Mouse (Mus musculus) right cerebral cortex, postnatal 10 days (tissue): ENCODE measurements around the gene Zfp989.
"Not testable (repeated sequence)": the region's sequence is repeated elsewhere in the genome, so short reads cannot be mapped to it uniquely, and the experiment has no call there.

Experiments used
- DNase-seq, 2 experiments: peaks; one replicate each; pipeline ENCODE4 v3.0.0; 2021; ENCODE audit warnings: low spot score in 2 of 2

Gene Zfp989

DNA sequence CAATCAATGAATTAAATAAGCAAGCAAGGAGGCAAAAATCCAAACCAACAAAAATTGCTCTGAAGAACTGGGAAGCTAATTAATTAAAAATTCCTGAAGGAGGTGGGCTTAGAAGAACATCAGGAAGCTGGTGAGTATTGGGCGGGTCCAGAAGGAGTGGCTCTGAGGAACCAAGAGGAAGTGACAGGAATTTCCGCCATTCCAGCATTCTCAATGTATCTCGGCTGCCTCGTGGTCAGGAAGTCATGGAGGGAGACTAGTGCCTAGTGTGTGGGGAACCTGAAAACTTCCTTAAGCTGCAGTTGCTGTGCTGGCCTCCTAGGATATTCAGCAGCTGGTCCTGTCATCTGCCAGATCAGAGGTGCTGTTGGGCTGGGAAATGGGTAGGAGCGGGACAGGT lies at the start of gene Zfp989:
Gene Zfp989, plus strand, starts transcription at position 220 of the 400 bp plus-strand sequence.
- not testable (repeated sequence) for DNase-seq

DNA sequence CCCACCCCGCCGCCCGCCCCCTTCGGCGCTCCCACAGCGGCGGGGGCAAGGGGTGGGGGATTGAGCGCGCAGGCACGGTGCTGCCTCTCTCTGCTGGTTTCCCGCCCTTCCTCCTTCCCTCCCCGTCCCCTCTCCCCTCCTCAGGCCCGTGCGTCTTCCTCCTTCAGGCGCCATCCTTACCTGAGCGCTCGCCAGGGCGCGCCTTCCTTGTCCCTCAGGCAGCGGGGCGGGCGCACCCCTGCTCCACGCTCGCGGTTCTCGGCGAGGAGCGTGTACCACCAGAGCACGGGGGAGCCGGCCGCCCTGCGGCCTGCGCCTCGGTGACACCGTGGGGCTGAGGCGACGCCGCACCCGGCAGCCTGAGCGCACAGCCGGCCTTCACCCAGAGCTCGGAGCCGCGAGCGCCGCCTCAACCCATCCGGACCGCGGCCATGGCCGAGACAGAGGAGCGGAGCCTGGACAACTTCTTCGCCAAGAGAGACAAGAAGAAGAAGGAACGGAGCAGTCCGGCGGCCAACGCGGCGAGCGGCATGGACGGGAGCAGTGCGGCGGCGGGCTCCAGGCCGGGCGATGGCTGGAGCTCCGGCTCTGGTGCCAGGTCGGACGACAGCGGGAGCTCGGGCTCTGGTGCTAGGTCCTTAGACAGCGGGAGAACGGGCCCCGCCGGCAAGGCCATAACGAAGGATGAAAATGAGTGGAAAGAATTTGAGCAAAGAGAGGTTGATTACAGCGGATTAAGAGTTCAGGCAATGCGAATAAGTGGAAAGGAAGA lies 39.3 kb upstream of the Zfp989 start:
- DNase-seq: no peak

DNA sequence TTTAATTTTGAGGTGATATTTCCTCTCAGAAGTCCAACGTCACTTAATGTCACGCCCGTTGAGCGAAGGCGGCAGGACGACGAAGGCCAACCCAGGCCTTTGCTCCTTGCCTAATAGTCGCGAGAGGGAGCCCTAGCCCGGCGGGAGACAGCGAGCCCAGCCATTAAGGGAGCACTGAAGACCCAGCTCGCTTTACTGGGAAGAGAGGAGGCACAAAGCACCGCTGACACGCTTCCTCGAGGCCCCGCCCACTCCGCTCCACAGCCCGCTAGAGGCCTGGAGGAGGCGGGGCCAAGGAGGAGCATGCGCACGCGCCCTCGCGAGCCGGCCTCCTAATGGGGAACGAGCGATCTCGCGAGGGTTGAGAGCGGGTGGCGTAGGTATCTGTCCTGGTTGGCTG lies 30.1 kb upstream of the Zfp989 start:
- not testable (repeated sequence) for DNase-seq

- not testable (repeated sequence) for DNase-seq
Measured at GRCm38 (mm10) chr4:146976581-146976980, 4.8 kb downstream of the Zfp989 start.

- DNase-seq: not testable (repeated sequence)
Measured at GRCm38 (mm10) chr4:147018400-147018799, 46.6 kb downstream of the Zfp989 start.

DNA sequence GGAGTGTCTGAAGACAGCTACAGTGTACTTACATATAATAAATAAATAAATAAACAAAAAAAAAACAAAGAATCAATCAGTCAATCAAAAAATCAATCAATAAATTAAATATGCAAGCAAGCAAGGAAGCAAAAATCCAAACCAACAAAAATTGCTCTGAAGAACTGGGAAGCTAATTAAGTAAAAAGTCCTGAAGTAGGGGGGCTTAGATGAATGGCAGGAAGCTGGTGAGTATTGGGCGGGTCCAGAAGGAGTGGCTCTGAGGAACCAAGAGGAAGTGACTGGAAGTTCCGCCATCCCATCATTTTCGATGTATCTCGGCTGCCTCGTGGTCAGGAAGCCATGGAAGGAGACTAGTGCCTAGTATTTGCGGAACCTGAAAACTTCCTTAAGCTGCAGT lies 49.8 kb downstream of the Zfp989 start, which contains the start of gene Rex2:
Gene Rex2, plus strand, starts transcription at position 301 of the 400 bp plus-strand sequence.
- not testable (repeated sequence) for DNase-seq

DNA sequence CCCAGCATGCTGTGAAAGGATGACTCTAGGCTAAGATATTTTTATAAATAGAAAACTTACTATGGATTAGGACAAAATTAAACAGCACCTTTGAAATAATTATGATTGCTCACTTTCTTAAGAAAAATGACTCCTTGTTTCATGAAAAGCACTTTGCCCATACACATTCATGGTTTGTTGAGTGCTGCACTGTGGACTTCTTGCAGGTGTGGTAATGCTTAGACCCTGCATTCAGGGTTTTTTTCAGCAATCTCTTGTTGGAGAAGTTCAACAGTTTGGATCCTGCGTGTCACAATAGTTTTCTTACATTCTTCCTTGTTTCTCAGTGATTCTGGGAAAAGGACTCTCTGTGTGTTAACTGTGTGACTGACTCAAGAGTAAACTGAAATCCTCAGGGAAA lies 54.6 kb downstream of the Zfp989 start:
- DNase-seq: not testable (repeated sequence)

GRCm38 (mm10) chr4:147031308-147032036 lies 59.7 kb downstream of the Zfp989 start:
- not testable (repeated sequence) for DNase-seq
